Mouse (Mus musculus) heart, postnatal 10 days (tissue): ENCODE data around the gene Zswim8. TPM values are rescaled to one million over a fixed set of nuclear protein-coding genes. Genes with fewer than 3 reads are reported as not detected.

Experiments
- DNase-seq, 2 experiments: peaks; one replicate each; pipeline ENCODE4 v3.0.0; 2021
- intact Hi-C: fragments of 180-260 bp; cut with DNase I; formaldehyde crosslinking; loops from one replicate; pipeline ENCODE4 v1.15.1; 2025
- microRNA-seq, 2 experiments: library from miRNA; unstranded; fragments of <30 nt; microRNA quantifications; one replicate each; pipeline ENCODE4 v1.2.0; 2022
- total RNA-seq, 2 experiments: library from RNA; stranded (reverse); gene quantifications; 2 replicates each; pipeline ENCODE4 v1.2.3; 2021

Gene Zswim8
- total RNA-seq, 2 experiments from 2014 or later, result 68.7 to 71.7 TPM

DNA sequence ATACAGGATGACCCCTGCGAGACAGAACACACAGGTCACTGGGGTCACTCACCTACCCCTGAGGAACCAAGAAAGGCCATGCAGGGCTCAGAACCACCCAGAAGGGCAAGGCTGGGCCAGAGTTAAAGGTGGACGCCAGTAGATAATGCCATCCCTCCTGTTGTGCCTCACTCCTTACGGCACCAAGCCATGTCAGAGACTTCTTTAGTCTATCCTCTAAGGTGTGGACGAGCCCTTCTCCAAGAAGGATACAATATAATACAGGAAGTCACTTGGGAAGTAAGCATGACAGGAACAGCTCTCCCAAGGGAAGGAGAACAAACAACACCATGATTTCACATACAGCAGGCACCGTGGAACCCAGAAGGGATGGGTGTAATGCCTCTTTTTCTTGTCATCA lies 57.6 kb downstream of the Zswim8 start:
- DNase-seq, result no peak
- intact Hi-C loops, result loop anchor here (2.0 kb wide), 1 partner anchor 108 kb away; no protein-coding TSS in a partner anchor

- intact Hi-C loops, result loop anchor here (1.0 to 2.0 kb wide), 2 partner anchors 33 to 107 kb away; no protein-coding TSS in a partner anchor
- DNase-seq, result peak; percentile 92 to 96
Measured at GRCm38 (mm10) chr14:20765642-20766258, 58.4 kb downstream of the Zswim8 start.

DNA sequence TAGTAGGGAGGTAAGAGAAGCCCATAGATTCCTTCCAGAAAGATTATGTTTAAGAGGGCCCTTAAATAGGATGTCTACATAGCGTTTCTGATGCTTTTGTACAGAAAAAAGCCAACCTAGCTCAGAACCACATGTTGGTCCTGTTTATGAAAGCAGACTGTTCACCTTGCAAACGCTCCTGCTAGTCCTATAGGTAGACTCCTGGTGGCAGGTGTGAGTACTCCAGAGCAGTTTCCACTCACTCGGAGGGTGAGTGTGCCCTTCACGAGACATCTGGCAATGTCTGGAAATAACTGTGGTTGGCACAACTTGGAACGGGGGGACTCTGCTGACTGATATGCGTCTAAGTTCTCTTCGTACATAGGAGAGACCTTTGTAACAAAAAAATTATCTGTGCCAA lies 60.6 kb downstream of the Zswim8 start:
- intact Hi-C loops, result no loop called here
- DNase-seq, result peak in 1 of 2 experiments; percentile 21

DNA sequence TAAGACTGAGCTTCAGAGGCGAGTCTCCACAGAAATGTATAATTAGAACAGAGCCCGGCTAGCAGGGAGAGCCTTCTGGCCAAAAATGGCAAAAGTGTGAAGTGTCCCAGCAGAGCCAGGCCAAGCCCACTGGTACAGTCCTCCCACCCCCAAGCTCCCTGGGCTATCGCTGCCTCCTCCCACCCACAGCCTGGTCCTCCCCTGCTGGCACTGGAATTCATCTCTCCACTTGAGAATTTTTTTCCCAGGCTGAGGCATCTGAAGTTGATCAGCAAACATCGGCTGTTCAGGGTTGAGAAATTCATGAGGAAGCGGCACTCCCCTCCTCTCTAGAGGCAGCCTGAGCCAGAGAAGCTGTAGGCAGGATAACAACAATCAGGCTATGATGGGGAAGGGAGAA lies 61.2 kb downstream of the Zswim8 start:
- peak; percentile 70 to 72 for DNase-seq
- intact Hi-C loops, result no loop called here

DNA sequence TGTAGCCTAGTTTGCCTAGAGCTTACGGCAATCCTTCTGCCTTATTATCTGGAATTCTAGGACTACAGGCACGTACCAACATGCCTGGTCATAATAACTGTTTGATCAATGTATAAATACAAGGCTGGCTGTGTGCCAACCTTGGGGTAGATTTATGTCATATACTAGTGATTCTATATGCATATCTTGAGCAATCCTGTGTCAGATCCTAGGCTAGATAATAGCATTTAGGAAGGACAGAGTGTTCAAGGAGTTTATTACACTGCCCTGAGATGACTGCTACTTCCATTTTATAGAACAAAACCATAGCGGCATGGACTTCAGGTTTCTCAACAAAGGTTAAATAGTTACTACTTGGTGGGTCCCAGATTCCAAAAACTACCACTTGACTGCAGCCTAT lies 64.6 kb downstream of the Zswim8 start:
- intact Hi-C loops, result loop anchor here (2.0 kb wide), 1 partner anchor 13 kb away; no protein-coding TSS in a partner anchor
- no peak for DNase-seq

DNA sequence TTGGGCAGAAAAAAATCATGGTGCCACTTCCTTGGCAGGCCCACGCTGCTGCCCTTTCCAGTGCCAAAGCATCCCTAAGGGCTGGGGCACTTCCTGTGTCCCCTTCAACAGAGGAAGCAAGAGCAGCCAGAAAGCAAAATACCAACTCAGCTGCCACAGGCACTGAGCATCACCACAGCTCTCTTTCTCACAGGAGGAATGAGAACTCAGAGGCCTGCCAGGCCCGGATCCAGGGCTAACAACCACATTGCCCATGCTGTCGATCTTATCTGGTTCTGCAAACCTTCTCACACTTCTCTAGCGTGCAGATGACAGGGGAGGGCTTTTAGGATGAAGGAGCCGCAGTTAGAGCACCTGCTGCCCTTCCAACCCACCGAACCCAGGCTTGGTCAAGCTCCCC lies 65.5 kb downstream of the Zswim8 start:
- intact Hi-C loops, result no loop called here
- no peak for DNase-seq

Small RNAs within 50 kb of the gene (microRNA-seq; reads per million reads assigned to microRNA genes)
- 0.35 to 0.71 reads per million in 2 experiments for gene Mir6946

Other genes starting within 250 kb of the Zswim8 start
- 10 to 100 TPM; 61.5 to 66.1 TPM for gene Anxa7, start 227.4 kb upstream of the Zswim8 start, total RNA-seq
- gene Mss51, start 210.7 kb upstream of the Zswim8 start, total RNA-seq, result under 1 TPM; 0.60 to 0.69 TPM
- gene Ppp3cb, start 161.0 kb upstream of the Zswim8 start, total RNA-seq, result 10 to 100 TPM; 67.4 to 70.1 TPM
- gene Usp54, start 66.5 kb upstream of the Zswim8 start, total RNA-seq, result 10 to 100 TPM; 12.9 to 14.0 TPM
- 1 to 10 TPM; 1.1 to 2.1 TPM for gene Myoz1, start 51.0 kb upstream of the Zswim8 start, total RNA-seq
- gene Synpo2l, start 39.2 kb upstream of the Zswim8 start, total RNA-seq, result 100 to 1,000 TPM; 164 to 213 TPM
- 100 to 1,000 TPM; 103 to 105 TPM for gene Sec24c, start 33.2 kb upstream of the Zswim8 start, total RNA-seq
- 10 to 100 TPM; 11.1 to 11.6 TPM for gene Fut11, start 12.6 kb upstream of the Zswim8 start, total RNA-seq
- 10 to 100 TPM; 83.7 to 91.9 TPM for gene Chchd1, start 4.5 kb upstream of the Zswim8 start, total RNA-seq
- gene Ndst2, start 27.0 kb downstream of the Zswim8 start, total RNA-seq, result 10 to 100 TPM; 15.5 to 18.3 TPM
- gene Camk2g, start 86.5 kb downstream of the Zswim8 start, total RNA-seq, result 10 to 100 TPM; 48.5 to 59.8 TPM
- 1 to 10 TPM; 8.0 to 8.7 TPM for gene Plau, start 129.1 kb downstream of the Zswim8 start, total RNA-seq
- gene Vcl, start 221.8 kb downstream of the Zswim8 start, total RNA-seq, result 100 to 1,000 TPM; 172 to 180 TPM